Mouse (Mus musculus): ENCODE data around the gene Mgll. TPM values are rescaled to one million over a fixed set of nuclear protein-coding genes. Genes with fewer than 3 reads are reported as not detected.
A peak's percentile ranks its signal among the peaks of the same experiment; 100 is the strongest.

Mgll gene
- polyA plus RNA-seq, 1 experiment, result 128 TPM

DNA sequence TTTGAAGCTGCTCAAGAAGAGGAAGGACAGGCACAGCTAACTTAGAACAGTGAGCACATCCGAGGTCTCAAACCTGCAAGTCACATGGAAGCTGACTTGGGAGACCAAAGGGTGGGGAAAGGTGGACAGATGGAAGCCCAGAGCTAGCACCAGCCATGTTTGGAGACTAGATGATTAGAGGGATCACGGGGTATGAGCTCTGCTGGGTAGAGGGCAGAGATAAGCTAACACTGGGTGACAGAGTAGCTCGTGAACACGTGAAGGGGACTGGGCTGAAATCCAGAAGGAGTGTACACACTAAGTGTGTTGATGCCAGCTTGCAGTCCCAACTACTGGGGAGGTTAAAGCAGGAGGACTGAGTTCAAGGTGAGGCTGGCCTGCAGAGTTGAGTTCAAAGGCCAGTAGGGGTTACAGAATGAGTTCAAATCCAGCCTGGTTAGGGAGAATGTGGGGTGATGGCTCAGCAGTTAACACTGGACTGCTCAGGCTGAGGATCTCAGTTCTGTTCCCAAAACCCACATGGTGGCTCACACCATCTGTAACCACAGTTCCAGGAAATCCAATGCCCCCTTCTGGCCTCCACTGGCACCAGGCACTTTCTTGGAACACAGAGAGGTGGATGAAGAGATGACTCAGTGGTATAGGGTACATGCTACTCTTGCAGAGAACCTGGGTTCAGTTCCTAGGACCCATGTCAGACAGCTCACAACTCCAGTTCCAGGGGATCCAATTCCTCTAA lies 79.9 kb downstream of the Mgll start:
- Histone ChIP-seq H3K4me3 (replicated peaks; ENCODE audit: extremely low read depth, low read depth, low read length) (no peak overlapping the region), H3K4me1 (ENCODE audit: control insufficient read depth, insufficient read depth, low read length) (peaks cover 13% of the 10 kb centered on the region)
- TF ChIP-seq CTCF (IDR thresholded peaks at IDR 0.05; ENCODE audit: insufficient read depth, low read length), result no peak
- no peak for DNase-seq
- WGBS, result 60% methylated on average over 4 of the region's 4 CpGs

DNA sequence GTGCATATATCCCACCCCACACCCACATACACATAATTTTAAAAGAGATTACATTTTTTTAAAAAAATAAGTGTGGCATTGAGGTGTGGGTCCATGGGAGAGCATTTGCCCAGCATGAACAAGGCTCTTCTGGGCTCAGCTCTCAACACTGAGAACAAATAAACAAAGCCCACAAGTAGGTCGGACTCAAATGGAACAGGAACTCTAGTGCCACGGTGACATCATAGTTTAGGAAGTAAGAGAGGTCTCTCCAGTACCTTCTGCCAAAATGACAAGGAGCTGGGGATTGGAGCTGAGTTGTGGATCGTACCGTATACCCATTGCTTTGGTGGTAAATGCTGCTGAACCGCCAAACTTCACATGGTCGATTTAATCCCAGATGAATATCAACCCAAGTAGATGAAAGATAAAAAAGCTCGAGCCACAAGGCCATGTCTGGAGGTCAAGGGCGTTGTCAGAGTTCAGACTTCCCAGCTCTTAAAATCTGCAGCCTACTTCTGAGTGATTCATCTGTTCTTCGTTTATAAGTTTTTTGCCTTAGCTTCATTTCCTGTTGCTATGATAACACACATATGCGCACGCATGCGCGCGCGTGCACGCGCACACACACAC lies 80.9 kb downstream of the Mgll start:
- TF ChIP-seq POLR2A (IDR thresholded peaks at IDR 0.05; ENCODE audit: borderline replicate concordance, extremely low read depth, low read depth, low read length), result no peak
- TF ChIP-seq CTCF (IDR thresholded peaks at IDR 0.05; ENCODE audit: insufficient read depth, low read length), result no peak
- WGBS, result 57% methylated on average over 17 of the region's 17 CpGs
- DNase-seq, result no peak
- Histone ChIP-seq H3K4me1 (ENCODE audit: control insufficient read depth, insufficient read depth, low read length) (peaks cover 17% of the 10 kb centered on the region), H3K4me3 (replicated peaks; ENCODE audit: extremely low read depth, low read depth, low read length) (no peak overlapping the region)

DNA sequence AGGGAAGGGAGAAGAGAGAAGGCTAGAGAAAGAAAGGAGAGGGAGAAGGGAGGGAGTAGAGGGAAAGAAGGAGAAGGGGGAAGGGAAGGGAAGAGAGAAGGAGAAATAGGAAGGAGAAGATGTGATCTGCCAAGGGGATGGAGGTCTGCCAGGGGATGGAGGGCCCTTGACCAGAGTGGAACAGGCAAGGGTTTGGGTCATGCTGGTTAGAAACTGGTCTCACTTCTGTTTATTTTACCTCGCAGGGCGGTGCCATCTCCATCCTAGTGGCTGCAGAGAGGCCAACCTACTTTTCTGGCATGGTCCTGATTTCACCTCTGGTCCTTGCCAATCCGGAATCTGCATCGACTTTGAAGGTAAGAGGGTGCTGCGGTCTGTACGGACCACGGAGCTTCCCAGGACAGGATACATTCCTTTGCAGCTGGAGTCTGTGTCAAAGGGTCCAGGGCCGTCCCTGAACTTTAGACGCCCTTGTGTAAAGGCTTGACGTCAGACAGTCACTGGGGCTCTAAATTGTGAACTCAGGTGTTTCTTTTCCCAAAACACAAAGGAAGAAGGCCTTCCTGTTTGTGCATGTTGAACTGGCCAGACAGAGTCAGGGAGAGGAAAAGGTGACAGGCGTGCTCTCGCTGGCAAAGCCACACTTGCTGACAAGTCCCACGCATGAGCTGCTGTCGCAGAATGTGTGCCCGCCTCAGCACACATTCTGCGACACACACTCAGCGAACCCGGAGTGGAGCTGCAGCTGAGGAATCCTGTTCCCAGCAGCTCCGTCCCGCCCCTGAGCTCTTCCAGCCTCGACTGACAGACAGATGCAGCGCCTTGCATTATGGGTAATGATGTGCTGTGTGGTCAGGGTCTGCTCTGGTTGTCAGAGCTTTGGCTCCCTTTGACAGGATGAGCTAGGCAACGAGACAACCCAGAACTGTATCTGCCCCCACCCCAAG lies 85.2 kb downstream of the Mgll start:
- DNase-seq, result peak; percentile 43
- peaks cover 14% of the 10 kb centered on the region for H3K4me1 ChIP-seq (ENCODE audit: control insufficient read depth, insufficient read depth, low read length)
- WGBS, result 55% methylated on average over 23 of the region's 23 CpGs
- TF ChIP-seq POLR2A (IDR thresholded peaks at IDR 0.05; ENCODE audit: borderline replicate concordance, extremely low read depth, low read depth, low read length), result no peak
- TF ChIP-seq CTCF (IDR thresholded peaks at IDR 0.05; ENCODE audit: insufficient read depth, low read length), result no peak
- no peak overlapping the region for H3K4me3 ChIP-seq (replicated peaks; ENCODE audit: extremely low read depth, low read depth, low read length)

DNA sequence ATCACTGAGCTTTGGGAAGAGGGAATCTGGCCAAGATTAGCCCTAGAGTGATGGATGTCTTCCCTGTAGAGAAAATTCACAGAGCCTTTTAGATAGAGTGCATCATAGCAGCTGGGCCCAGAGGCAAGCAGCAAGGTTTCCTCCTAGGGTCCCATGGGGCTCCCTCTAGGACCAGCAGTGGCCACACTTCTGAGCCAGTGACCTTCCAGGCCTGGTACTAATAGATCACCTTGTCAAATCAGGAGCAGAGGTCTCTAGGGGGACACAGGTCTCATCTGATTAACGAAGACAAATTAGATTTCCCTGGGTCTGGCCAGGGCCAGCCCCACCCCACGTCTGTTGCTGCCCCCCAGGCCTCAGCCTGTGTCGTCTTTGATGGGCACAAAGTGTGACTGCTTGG lies 86.1 kb downstream of the Mgll start:
- no peak for DNase-seq
- peaks cover 13% of the 10 kb centered on the region for H3K4me1 ChIP-seq (ENCODE audit: control insufficient read depth, insufficient read depth, low read length)
- H3K4me3 ChIP-seq (replicated peaks; ENCODE audit: extremely low read depth, low read depth, low read length), result no peak overlapping the region
- 78% methylated on average over 3 of the region's 3 CpGs for whole genome bisulfite sequencing
- TF ChIP-seq CTCF (IDR thresholded peaks at IDR 0.05; ENCODE audit: insufficient read depth, low read length), result no peak
- TF ChIP-seq POLR2A (IDR thresholded peaks at IDR 0.05; ENCODE audit: borderline replicate concordance, extremely low read depth, low read depth, low read length), result no peak

DNA sequence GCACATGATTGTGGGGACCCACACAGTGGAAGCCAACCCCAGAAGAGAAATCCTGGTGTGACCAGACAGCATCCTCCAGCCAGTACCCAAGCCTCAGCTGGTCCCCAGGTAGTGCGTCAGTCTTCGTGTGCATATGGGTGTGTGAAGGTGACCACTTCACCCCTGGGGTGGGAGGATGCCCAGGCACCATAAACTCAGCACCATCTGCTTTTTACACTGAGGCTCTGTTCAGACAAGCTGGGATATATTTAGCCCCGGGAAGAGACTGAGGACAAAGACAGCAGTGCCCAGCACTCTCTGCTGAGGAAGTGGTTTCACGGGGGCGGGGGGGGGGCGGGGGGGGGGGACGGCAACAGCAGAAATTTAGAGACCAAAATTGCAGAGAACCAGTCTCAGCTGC lies 87.2 kb downstream of the Mgll start:
- DNase-seq, result no peak
- 26% methylated on average over 5 of the region's 7 CpGs for WGBS
- TF ChIP-seq CTCF (IDR thresholded peaks at IDR 0.05; ENCODE audit: insufficient read depth, low read length) (no peak), POLR2A (IDR thresholded peaks at IDR 0.05; ENCODE audit: borderline replicate concordance, extremely low read depth, low read depth, low read length) (no peak)
- Histone ChIP-seq H3K4me1 (ENCODE audit: control insufficient read depth, insufficient read depth, low read length) (peaks cover 13% of the 10 kb centered on the region), H3K4me3 (replicated peaks; ENCODE audit: extremely low read depth, low read depth, low read length) (no peak overlapping the region)

DNA sequence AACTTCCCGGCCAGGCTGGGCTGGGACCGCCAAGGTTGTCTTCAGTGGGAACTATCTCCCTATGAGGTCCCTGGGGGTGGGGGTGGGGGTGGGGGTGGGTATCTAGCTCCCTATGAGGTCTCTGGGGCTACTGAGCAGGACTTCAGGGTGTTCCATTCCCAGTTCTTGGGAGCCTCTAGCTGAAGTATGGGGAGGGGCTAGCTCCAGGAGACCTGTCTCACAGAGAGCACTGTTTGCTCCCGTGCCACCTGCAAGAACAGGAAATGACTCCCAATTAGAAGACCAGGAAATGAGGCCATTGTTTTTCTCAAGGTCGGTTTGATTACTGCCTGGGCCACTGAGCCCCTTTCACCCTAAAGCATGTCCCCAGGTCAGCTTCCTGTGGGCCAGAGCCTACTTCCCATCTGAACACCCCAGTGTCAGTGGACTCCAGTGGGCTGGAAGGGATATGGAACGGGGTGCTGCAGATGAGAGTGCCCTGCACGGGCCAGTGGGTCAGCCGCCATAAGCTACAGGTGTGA lies 87.7 kb downstream of the Mgll start:
- H3K4me3 ChIP-seq (replicated peaks; ENCODE audit: extremely low read depth, low read depth, low read length), result no peak overlapping the region
- WGBS, result 34% methylated on average over 7 of the region's 7 CpGs
- H3K4me1 ChIP-seq (ENCODE audit: control insufficient read depth, insufficient read depth, low read length), result peaks cover 13% of the 10 kb centered on the region
- no peak for DNase-seq
- TF ChIP-seq POLR2A (IDR thresholded peaks at IDR 0.05; ENCODE audit: borderline replicate concordance, extremely low read depth, low read depth, low read length) (no peak), CTCF (IDR thresholded peaks at IDR 0.05; ENCODE audit: insufficient read depth, low read length) (no peak)

DNA sequence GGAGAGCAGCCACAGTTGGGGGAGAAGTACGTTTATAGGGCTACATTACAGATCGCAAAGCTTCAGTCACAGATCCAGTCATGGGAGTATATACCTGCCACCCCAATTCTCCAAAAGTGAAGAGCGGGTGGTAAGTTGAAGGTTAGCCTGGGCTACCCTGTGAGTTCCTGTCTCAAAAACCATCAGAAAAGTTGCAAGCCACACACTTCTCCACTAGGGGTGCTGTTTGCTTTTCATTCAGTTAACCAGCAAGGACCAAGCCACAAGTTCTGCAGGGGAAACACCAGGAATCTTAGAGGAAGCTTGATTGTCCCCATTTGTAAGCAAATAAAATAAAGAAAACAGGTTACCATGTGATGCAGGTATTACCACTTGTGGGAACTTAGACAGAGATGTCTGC lies 88.7 kb downstream of the Mgll start:
- peak; percentile 31 for TF ChIP-seq CTCF (IDR thresholded peaks at IDR 0.05; ENCODE audit: insufficient read depth, low read length)
- TF ChIP-seq POLR2A (IDR thresholded peaks at IDR 0.05; ENCODE audit: borderline replicate concordance, extremely low read depth, low read depth, low read length), result no peak
- 74% methylated on average over 3 of the region's 3 CpGs for WGBS
- DNase-seq, result peak; percentile 47
- Histone ChIP-seq H3K4me3 (replicated peaks; ENCODE audit: extremely low read depth, low read depth, low read length) (no peak overlapping the region), H3K4me1 (ENCODE audit: control insufficient read depth, insufficient read depth, low read length) (peaks cover 13% of the 10 kb centered on the region)

DNA sequence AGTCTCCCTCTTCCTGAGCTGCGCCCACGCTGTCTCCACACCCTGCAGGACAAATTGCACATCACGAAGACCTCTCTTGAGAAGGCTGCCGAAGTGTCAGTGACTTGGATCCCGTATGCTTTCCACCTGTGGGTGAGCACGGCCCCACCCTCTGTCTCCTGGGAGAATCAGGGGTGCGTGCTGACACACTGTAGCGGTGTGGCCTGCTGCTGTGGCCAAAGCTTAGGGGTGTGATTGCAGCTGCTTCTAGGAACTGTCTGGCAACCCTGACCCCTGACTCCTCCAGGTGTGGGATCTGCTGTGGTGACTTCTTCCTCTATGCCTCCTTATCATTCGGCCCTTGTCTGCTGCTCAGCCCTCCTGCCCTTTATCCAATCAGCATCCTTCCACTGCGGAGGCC lies 89.6 kb downstream of the Mgll start:
- Histone ChIP-seq H3K4me3 (replicated peaks; ENCODE audit: extremely low read depth, low read depth, low read length) (no peak overlapping the region), H3K4me1 (ENCODE audit: control insufficient read depth, insufficient read depth, low read length) (peaks cover 13% of the 10 kb centered on the region)
- TF ChIP-seq CTCF (IDR thresholded peaks at IDR 0.05; ENCODE audit: insufficient read depth, low read length), result no peak
- no peak for TF ChIP-seq POLR2A (IDR thresholded peaks at IDR 0.05; ENCODE audit: borderline replicate concordance, extremely low read depth, low read depth, low read length)
- WGBS, result 83% methylated on average over 10 of the region's 10 CpGs
- no peak for DNase-seq

DNA sequence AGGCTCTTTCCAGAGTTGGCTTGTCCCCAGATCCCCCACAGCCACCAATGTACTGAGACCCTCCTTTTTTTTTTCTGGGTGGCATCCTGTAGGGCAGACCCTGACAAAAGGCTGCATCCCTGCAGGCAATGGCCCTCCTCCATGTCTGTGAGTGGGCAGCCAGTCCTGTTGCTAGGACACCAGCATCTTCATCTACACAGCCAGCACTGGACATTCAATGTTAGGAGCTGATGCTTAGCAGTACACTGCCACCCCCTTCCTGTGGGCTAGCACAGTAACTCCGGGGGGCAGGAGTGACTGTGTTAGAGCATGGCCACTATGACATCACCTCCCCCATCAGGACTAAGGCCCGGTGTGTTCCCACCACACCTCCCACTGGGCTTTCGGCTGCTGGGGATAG lies 90.8 kb downstream of the Mgll start:
- no peak for TF ChIP-seq POLR2A (IDR thresholded peaks at IDR 0.05; ENCODE audit: borderline replicate concordance, extremely low read depth, low read depth, low read length)
- TF ChIP-seq CTCF (IDR thresholded peaks at IDR 0.05; ENCODE audit: insufficient read depth, low read length), result no peak
- WGBS, result 80% methylated on average over 3 of the region's 3 CpGs
- DNase-seq, result no peak
- H3K4me1 ChIP-seq (ENCODE audit: control insufficient read depth, insufficient read depth, low read length), result peaks cover 9% of the 10 kb centered on the region
- H3K4me3 ChIP-seq (replicated peaks; ENCODE audit: extremely low read depth, low read depth, low read length), result no peak overlapping the region

Data from lung, adult 2 months (tissue).